Mouse (Mus musculus) MEL (cell line): ENCODE measurements around the gene Pfn1.
A peak's percentile ranks its signal among the peaks of the same experiment; 100 is the strongest.

Source experiments
- CHD2 ChIP-seq: IDR thresholded peaks from 2 replicates; pipeline ENCODE4 v1.6.1; 2011; ENCODE audit warnings: low read length, improper control_type of control experiment
- CTCF ChIP-seq, 3 experiments: IDR thresholded peaks in 2 of 3; conservative IDR thresholded peaks in 1 of 3; 2 replicates each; pipeline ENCODE4 v1.5.1; 2011 to 2012; ENCODE audit warnings: low read length in 3 of 3, low read depth in 2 of 3, mild to moderate bottlenecking in 2 of 3, improper control_type of control experiment in 1 of 3, inconsistent platforms in 1 of 3, mixed read lengths in 1 of 3, moderate library complexity in 1 of 3; ENCODE audit not compliant: control insufficient read depth in 1 of 3, insufficient read depth in 1 of 3, poor library complexity in 1 of 3, severe bottlenecking in 1 of 3
- E2F4 ChIP-seq: IDR thresholded peaks from 2 replicates; pipeline ENCODE4 v1.6.1; 2011; ENCODE audit warnings: low read depth, low read length, improper control_type of control experiment, borderline replicate concordance
- ELF1 ChIP-seq: IDR thresholded peaks from 2 replicates; pipeline ENCODE4 v1.6.1; 2014; ENCODE audit warnings: low read depth, mild to moderate bottlenecking, inconsistent platforms, low read length, improper control_type of control experiment, moderate library complexity
- EP300 ChIP-seq, 2 experiments: IDR thresholded peaks; 2 replicates each; pipeline ENCODE4 v1.6.1; 2011; ENCODE audit warnings: improper control_type of control experiment in 2 of 2, low read length in 2 of 2, low read depth in 1 of 2, mild to moderate bottlenecking in 1 of 2
- KAT2A ChIP-seq: conservative IDR thresholded peaks from 2 replicates; pipeline ENCODE4 v1.6.1; 2012; ENCODE audit warnings: low read depth, low read length, improper control_type of control experiment, inconsistent platforms
- POLR2A ChIP-seq, 2 experiments: IDR thresholded peaks; 2 replicates each; pipeline ENCODE4 v1.6.1; 2011 to 2012; ENCODE audit warnings: low read length in 2 of 2, mild to moderate bottlenecking in 2 of 2, control low read depth in 1 of 2, improper control_type of control experiment in 1 of 2, low read depth in 1 of 2, moderate library complexity in 1 of 2; ENCODE audit not compliant: control insufficient read depth in 1 of 2, insufficient read depth in 1 of 2, poor library complexity in 1 of 2
- POLR2AphosphoS2 ChIP-seq: IDR thresholded peaks from 2 replicates; pipeline ENCODE4 v1.6.1; 2011; ENCODE audit warnings: low read length, improper control_type of control experiment
- RAD21 ChIP-seq: IDR thresholded peaks from 2 replicates; pipeline ENCODE4 v1.6.1; 2011; ENCODE audit warnings: mild to moderate bottlenecking, low read depth, low read length, improper control_type of control experiment
- SIN3A ChIP-seq: IDR thresholded peaks from 2 replicates; pipeline ENCODE4 v1.6.1; 2012; ENCODE audit warnings: low read length, improper control_type of control experiment, inconsistent platforms
- TBP ChIP-seq: IDR thresholded peaks from 2 replicates; pipeline ENCODE4 v1.8.0; 2011; ENCODE audit warnings: low read depth, low read length, improper control_type of control experiment
- USF2 ChIP-seq, 2 experiments: IDR thresholded peaks; 2 replicates each; pipeline ENCODE4 v1.6.1; 2011 to 2012; ENCODE audit warnings: improper control_type of control experiment in 2 of 2, low read length in 2 of 2, borderline replicate concordance in 1 of 2, inconsistent platforms in 1 of 2, low read depth in 1 of 2, mild to moderate bottlenecking in 1 of 2; ENCODE audit not compliant: insufficient read depth in 1 of 2
- ZKSCAN1 ChIP-seq: IDR thresholded peaks from 2 replicates; pipeline ENCODE4 v1.6.1; 2012; ENCODE audit warnings: low read depth, mild to moderate bottlenecking, inconsistent platforms, low read length, improper control_type of control experiment, moderate library complexity

- TF ChIP-seq USF2 (IDR thresholded peaks at IDR 0.05; ENCODE audit: borderline replicate concordance in 1 of 2, insufficient read depth in 1 of 2, low read depth in 1 of 2, low read length in 2 of 2) (no peak), KAT2A (no peak), CTCF (IDR thresholded peaks at IDR 0.05 in 2 of 3, conservative IDR thresholded peaks at IDR 0.05 in 1 of 3; ENCODE audit: control insufficient read depth in 1 of 3, insufficient read depth in 1 of 3, low read depth in 2 of 3, low read length in 3 of 3, poor library complexity in 1 of 3, severe bottlenecking in 1 of 3) (no peak), TBP (peak; percentile 39; the same call in 1 of the 2 replicates), SIN3A (no peak), EP300 (IDR thresholded peaks at IDR 0.05; ENCODE audit: low read depth in 1 of 2, low read length in 2 of 2) (peak in 1 of 2 experiments; percentile 55; a peak in 2 of 4 replicates), ZKSCAN1 (no peak), E2F4 (no peak), CHD2 (no peak), POLR2A (IDR thresholded peaks at IDR 0.05; ENCODE audit: control insufficient read depth in 1 of 2, insufficient read depth in 1 of 2, low read depth in 1 of 2, low read length in 2 of 2, poor library complexity in 1 of 2) (no peak), ELF1 (no peak), RAD21 (no peak), POLR2AphosphoS2 (no peak)
These were observed 16.2 kb downstream of the Pfn1 start for GRCm38 (mm10) chr11:70638293-70638692.
